Mouse (Mus musculus) ES-Bruce4 (cell line): ENCODE data around the gene Ccdc24.

Experiments used
- CTCF ChIP-seq: IDR thresholded peaks from one replicate; pipeline ENCODE4 v1.8.1; 2011; ENCODE audit warnings: low read depth, low read length
- EP300 ChIP-seq: IDR thresholded peaks from 2 replicates; pipeline ENCODE4 v1.6.1; 2011; ENCODE audit warnings: low read depth, low read length; ENCODE audit not compliant: insufficient read depth
- POLR2A ChIP-seq: IDR thresholded peaks from one replicate; pipeline ENCODE4 v1.8.1; 2011; ENCODE audit warnings: low read length; ENCODE audit not compliant: insufficient read depth

- no peak for TF ChIP-seq POLR2A
- no peak for TF ChIP-seq EP300
- no peak for TF ChIP-seq CTCF
Measured at GRCm38 (mm10) chr4:117890750-117891149, 18.4 kb upstream of the Ccdc24 start.
